11 mouse cellular contexts compared by ENCODE assay signal in the genomic region with DNA sequence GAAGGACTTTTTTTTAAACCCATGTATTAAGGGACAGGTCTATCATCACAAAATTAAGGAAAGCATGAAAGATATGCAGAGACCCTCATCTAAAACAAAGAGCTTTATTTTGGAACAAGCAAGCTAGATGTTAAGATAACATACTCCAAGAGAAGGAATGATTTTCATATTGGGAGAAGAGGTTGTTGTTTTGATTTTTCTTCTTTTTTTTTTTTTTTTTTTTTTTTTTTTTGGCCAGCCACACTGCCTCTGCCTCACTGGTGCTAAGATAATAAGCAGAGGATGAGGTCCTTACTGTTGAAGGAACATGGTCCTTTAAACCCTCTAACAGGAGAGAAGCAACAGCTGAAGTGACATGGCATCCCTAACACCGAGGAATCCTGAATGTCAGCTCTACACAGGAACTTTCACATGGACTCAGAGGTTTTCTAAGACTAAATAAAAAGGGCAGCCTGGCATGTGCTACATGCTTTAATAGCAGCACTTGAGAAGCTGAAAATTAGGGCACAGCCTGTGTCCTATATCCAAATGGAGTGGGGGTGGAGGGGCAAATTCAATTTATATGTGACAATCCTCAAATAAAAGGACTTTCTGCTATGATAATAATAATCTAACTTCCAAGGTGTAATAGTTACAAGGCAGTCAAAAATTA. TPM values are rescaled to one million over a fixed set of nuclear protein-coding genes. Genes with fewer than 3 reads are reported as not detected.
DNase-seq lines count a peak whose midpoint lies in the region; ATAC-seq and TF ChIP-seq lines count a peak whose summit lies in the region.
"Had no signal": no experiment of that assay in that cellular context is flagged by ENCODE, and none has a peak within 500 bp of the region (broad histone marks: within the 10 kb centered on the region; RNA-seq: fewer than 3 reads in every experiment).

No protein-coding gene starts in this region.

- 62% methylated on average over 1 of the region's 1 CpGs for WGBS in heart, embryonic 13.5 days
- 44% methylated on average over 1 of the region's 1 CpGs for WGBS in forebrain, postnatal 0 days

- no peak overlapping the region for H3K4me2 ChIP-seq in heart, embryonic 13.5 days
- H3K4me2 ChIP-seq in forebrain, postnatal 0 days (ENCODE audit: low read depth): no peak overlapping the region

- intact Hi-C loops in left cerebral cortex, adult 2 months (cut with DNase I): loop anchor here (1.0 kb wide), 1 partner anchor 95 kb away; no protein-coding TSS in a partner anchor
- intact Hi-C loops in left cerebral cortex, postnatal 10 days (cut with DNase I): loop anchor here (5.0 kb wide), 1 partner anchor 104 kb away; no protein-coding TSS in a partner anchor

- no peaks in the 10 kb centered on the region for H3K9me3 ChIP-seq in heart, embryonic 13.5 days
- H3K9me3 ChIP-seq in ES-E14 (ENCODE audit: control insufficient read depth, insufficient read depth, low read depth, low read length): no peaks in the 10 kb centered on the region
- no peaks in the 10 kb centered on the region for H3K9me3 ChIP-seq in forebrain, postnatal 0 days (ENCODE audit: low read length)

- ATAC-seq in heart, embryonic 13.5 days (ENCODE audit: extremely low read depth, insufficient number of reproducible peaks, low FRiP score, low TSS enrichment): no peak
- no peak for ATAC-seq in forebrain, postnatal 0 days

- no peak for TF ChIP-seq CTCF in left cerebral cortex, adult 2 months (IDR thresholded peaks at IDR 0.05)
- TF ChIP-seq CTCF in forebrain, postnatal 0 days (IDR thresholded peaks at IDR 0.05; ENCODE audit: low read depth): no peak

- no peaks in the 10 kb centered on the region for H3K27me3 ChIP-seq in heart, embryonic 13.5 days (replicated peaks)
- no peaks in the 10 kb centered on the region for H3K27me3 ChIP-seq in forebrain, postnatal 0 days (ENCODE audit: insufficient read depth, low read length)

- peaks cover 66% of the 10 kb centered on the region for H3K36me3 ChIP-seq in heart, embryonic 13.5 days
- H3K36me3 ChIP-seq in ES-E14 (ENCODE audit: control insufficient read depth, insufficient read depth, low read length, poor library complexity, severe bottlenecking): peaks cover 2% of the 10 kb centered on the region; the same call in 1 of the 2 replicates
- H3K36me3 ChIP-seq in forebrain, postnatal 0 days (ENCODE audit: insufficient read depth): no peaks in the 10 kb centered on the region; the same call in 1 of the 2 replicates

- H3K4me3 ChIP-seq in heart, embryonic 13.5 days: no peak overlapping the region
- H3K4me3 ChIP-seq in left cerebral cortex, adult 2 months: no peak overlapping the region
- H3K4me3 ChIP-seq in ES-E14 (ENCODE audit: insufficient read depth in 1 of 2, low read depth in 1 of 2, low read length in 2 of 2, poor library complexity in 1 of 2, severe bottlenecking in 1 of 2): no peak overlapping the region
- no peak overlapping the region for H3K4me3 ChIP-seq in forebrain, postnatal 0 days (ENCODE audit: low read depth, low read length)

- in situ Hi-C loops in ES-E14 (cut with MboI; ENCODE audit: low sequenced_read_pairs in 2 of 2, unreplicated experiment in 2 of 2): no loop called here

- peak overlapping the region; percentile 62 for H3K27ac ChIP-seq in heart, embryonic 13.5 days (replicated peaks)
- H3K27ac ChIP-seq in left cerebral cortex, adult 2 months: peak overlapping the region; percentile 80
- no peak overlapping the region; the same call in 1 of the 2 replicates for H3K27ac ChIP-seq in ES-E14 (ENCODE audit: insufficient read depth, low read depth, low read length, poor library complexity, severe bottlenecking)
- peak overlapping the region; percentile 46 for H3K27ac ChIP-seq in forebrain, postnatal 0 days (ENCODE audit: low read depth, low read length)
- H3K27ac ChIP-seq: liver, embryonic 14.5 days had no signal

- DNase-seq in heart, adult 9 months (ENCODE audit: low spot score in 2 of 2): no peak
- DNase-seq in left cerebral cortex, adult 2 months (ENCODE audit: extremely low spot score in 1 of 2, low spot score in 2 of 2): no peak
- DNase-seq in left cerebral cortex, postnatal 10 days (ENCODE audit: extremely low spot score in 1 of 2, low spot score in 2 of 2): no peak
- DNase-seq in ES-E14 (ENCODE audit: low read depth, low spot score): no peak
- DNase-seq in forebrain, postnatal 0 days: no peak
- no peak for DNase-seq in adrenal gland, adult 18-20 months (ENCODE audit: low spot score in 2 of 2)
- no peak for DNase-seq in T-cell, adult 2 months (ENCODE audit: low spot score)
- DNase-seq: kidney, adult 18-20 months; right cerebral cortex, postnatal 4 days had no signal

- H3K9ac ChIP-seq in heart, embryonic 13.5 days: peak overlapping the region; percentile 61
- H3K9ac ChIP-seq in ES-E14 (ENCODE audit: insufficient read depth, low read depth, low read length, poor library complexity, severe bottlenecking): no peak overlapping the region
- H3K9ac ChIP-seq in forebrain, postnatal 0 days: no peak overlapping the region; the same call in 1 of the 2 replicates
- H3K9ac ChIP-seq: liver, embryonic 14.5 days had no signal

- H3K4me1 ChIP-seq in heart, embryonic 13.5 days: peaks cover 52% of the 10 kb centered on the region
- H3K4me1 ChIP-seq in ES-E14 (ENCODE audit: control insufficient read depth in 2 of 2, insufficient read depth in 2 of 2, low read length in 2 of 2, poor library complexity in 1 of 2): peaks cover 2% of the 10 kb centered on the region in 2 experiments; a peak in 2 of 4 replicates
- peaks cover 10% of the 10 kb centered on the region for H3K4me1 ChIP-seq in forebrain, postnatal 0 days (ENCODE audit: insufficient read depth)

TF ChIP-seq in ES-E14, 5 proteins besides CTCF, POLR2A, EP300 and RAD21:
- TF ChIP-seq ZC3H11A (IDR thresholded peaks at IDR 0.05; ENCODE audit: borderline replicate concordance, low read depth, low read length) (no peak), ZNF384 (IDR thresholded peaks at IDR 0.05; ENCODE audit: low read depth, low read length) (peak; percentile 26; the same call in 1 of the 2 replicates)

RNA-seq across cellular contexts. Expression of a gene that starts 17.9 kb away (rescaled TPM):
- 31.3 and 34.1 TPM in 2 replicates for polyA plus RNA-seq in heart, embryonic 13.5 days (2015; fragmentation: Nextera tagmentation; extraction: Ambion mirVana)
- total RNA-seq in left cerebral cortex, adult 2 months (2021): 10 to 100 TPM; 57.4 to 60.3 TPM
- 10 to 100 TPM; 42.9 to 52.4 TPM for total RNA-seq in left cerebral cortex, postnatal 10 days (2021)
- total RNA-seq in ES-E14 (2012; rRNA removed): 46.6 and 70.8 TPM in 2 replicates
- 31.9 and 53.9 TPM in 2 replicates for total RNA-seq in forebrain, postnatal 0 days (2014; rRNA removed)
- 20.2 and 32.0 TPM in 2 replicates for polyA plus RNA-seq in forebrain, postnatal 0 days (2015; fragmentation: Nextera tagmentation; extraction: Ambion mirVana)
- 10 to 100 TPM; 35.5 to 35.8 TPM for total RNA-seq in adrenal gland, adult 18-20 months (2021)
